Mouse (Mus musculus): ENCODE results near the gene Gm20388. TPM values are rescaled to one million over a fixed set of nuclear protein-coding genes. Genes with fewer than 3 reads are reported as not detected.
A peak's percentile ranks its signal among the peaks of the same experiment; 100 is the strongest.

Gm20388 gene
- polyA plus RNA-seq, 1 experiment from 2014 or later: not detected

DNA sequence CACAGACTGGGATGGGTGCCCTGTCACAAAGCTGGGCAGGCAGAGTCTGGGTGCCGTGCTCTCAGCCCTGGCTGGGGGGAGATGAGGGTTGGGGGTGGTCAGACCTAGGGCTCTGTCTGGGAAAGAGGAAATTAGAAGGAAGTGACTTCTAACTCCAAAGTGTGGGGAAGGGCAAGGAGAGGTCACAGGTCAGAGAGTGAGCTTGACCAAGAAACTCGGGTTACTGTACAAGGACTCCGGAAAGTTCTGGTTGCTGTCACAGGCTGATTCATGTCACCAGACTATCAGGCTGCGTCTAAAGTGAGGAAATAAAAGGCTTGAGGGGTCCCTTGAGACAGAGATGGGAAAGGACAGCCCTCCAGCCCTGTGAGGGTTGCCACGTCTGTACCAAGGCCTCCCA lies 1408.8 kb downstream of the Gm20388 start:
- no peaks in the 10 kb centered on the region for H3K9me3 ChIP-seq (ENCODE audit: control insufficient read depth, low read length)
- no peak overlapping the region for H3K27ac ChIP-seq (replicated peaks in 1 of 2; ENCODE audit: control insufficient read depth in 1 of 2, insufficient read depth in 1 of 2, low read depth in 2 of 2, low read length in 2 of 2)
- WGBS: 47% methylated on average over 5 of the region's 5 CpGs
- H3K36me3 ChIP-seq (ENCODE audit: control insufficient read depth, insufficient read depth, low read length): no peaks in the 10 kb centered on the region
- H3K4me3 ChIP-seq (ENCODE audit: control insufficient read depth in 1 of 2, insufficient read depth in 1 of 2, low read depth in 1 of 2, low read length in 2 of 2): no peak overlapping the region
- H3K9ac ChIP-seq (ENCODE audit: low read length): no peak overlapping the region
- H3K4me1 ChIP-seq (ENCODE audit: control insufficient read depth in 2 of 2, insufficient read depth in 2 of 2, low read length in 2 of 2): peaks cover 21 to 22% of the 10 kb centered on the region in 2 experiments
- H3K27me3 ChIP-seq (ENCODE audit: control insufficient read depth, insufficient read depth, low read length): no peaks in the 10 kb centered on the region
- no peak for ATAC-seq (ENCODE audit: insufficient number of reproducible peaks, insufficient read depth, low FRiP score, low read depth)
- H3K4me2 ChIP-seq (ENCODE audit: low read length): no peak overlapping the region

- H3K4me1 ChIP-seq (ENCODE audit: control insufficient read depth in 2 of 2, insufficient read depth in 2 of 2, low read length in 2 of 2): peaks cover 9 to 10% of the 10 kb centered on the region in 2 experiments
- no peak overlapping the region for H3K27ac ChIP-seq (replicated peaks in 1 of 2; ENCODE audit: control insufficient read depth in 1 of 2, insufficient read depth in 1 of 2, low read depth in 2 of 2, low read length in 2 of 2)
- no peak overlapping the region for H3K4me3 ChIP-seq (ENCODE audit: control insufficient read depth in 1 of 2, insufficient read depth in 1 of 2, low read depth in 1 of 2, low read length in 2 of 2)
- no peak overlapping the region for H3K9ac ChIP-seq (ENCODE audit: low read length)
- H3K9me3 ChIP-seq (ENCODE audit: control insufficient read depth, low read length): no peaks in the 10 kb centered on the region
- WGBS: 49% methylated on average over 18 of the region's 18 CpGs
- no peak for ATAC-seq (ENCODE audit: insufficient number of reproducible peaks, insufficient read depth, low FRiP score, low read depth)
- no peak overlapping the region for H3K4me2 ChIP-seq (ENCODE audit: low read length)
- H3K36me3 ChIP-seq (ENCODE audit: control insufficient read depth, insufficient read depth, low read length): no peaks in the 10 kb centered on the region
- H3K27me3 ChIP-seq (ENCODE audit: control insufficient read depth, insufficient read depth, low read length): no peaks in the 10 kb centered on the region
These were observed 1415.7 kb downstream of the Gm20388 start for GRCm38 (mm10) chr8:121326164-121326910.

- no peak overlapping the region for H3K4me2 ChIP-seq (ENCODE audit: low read length)
- WGBS: 26% methylated on average over 8 of the region's 8 CpGs
- ATAC-seq (ENCODE audit: insufficient number of reproducible peaks, insufficient read depth, low FRiP score, low read depth): peak; percentile 33; the same call in 1 of the 2 replicates
- H3K36me3 ChIP-seq (ENCODE audit: control insufficient read depth, insufficient read depth, low read length): no peaks in the 10 kb centered on the region
- H3K9me3 ChIP-seq (ENCODE audit: control insufficient read depth, low read length): peaks cover 3% of the 10 kb centered on the region; the same call in 1 of the 2 replicates
- no peak overlapping the region for H3K9ac ChIP-seq (ENCODE audit: low read length)
- no peak overlapping the region for H3K4me3 ChIP-seq (ENCODE audit: control insufficient read depth in 1 of 2, insufficient read depth in 1 of 2, low read depth in 1 of 2, low read length in 2 of 2)
- peak overlapping the region; percentile 40 to 47; a peak in 2 of 4 replicates for H3K27ac ChIP-seq (replicated peaks in 1 of 2; ENCODE audit: control insufficient read depth in 1 of 2, insufficient read depth in 1 of 2, low read depth in 2 of 2, low read length in 2 of 2)
- peaks cover 23 to 27% of the 10 kb centered on the region in 2 experiments for H3K4me1 ChIP-seq (ENCODE audit: control insufficient read depth in 2 of 2, insufficient read depth in 2 of 2, low read length in 2 of 2)
- no peaks in the 10 kb centered on the region for H3K27me3 ChIP-seq (ENCODE audit: control insufficient read depth, insufficient read depth, low read length)
These were observed 1421.8 kb downstream of the Gm20388 start for GRCm38 (mm10) chr8:121332436-121332835.

GRCm38 (mm10) chr8:121334495-121335424 lies 1424.1 kb downstream of the Gm20388 start:
- Histone ChIP-seq H3K9me3 (ENCODE audit: control insufficient read depth, low read length) (peaks cover 3% of the 10 kb centered on the region; the same call in 1 of the 2 replicates), H3K9ac (ENCODE audit: low read length) (peak overlapping the region; percentile 47), H3K4me3 (ENCODE audit: control insufficient read depth in 1 of 2, insufficient read depth in 1 of 2, low read depth in 1 of 2, low read length in 2 of 2) (no peak overlapping the region), H3K36me3 (ENCODE audit: control insufficient read depth, insufficient read depth, low read length) (no peaks in the 10 kb centered on the region), H3K4me2 (ENCODE audit: low read length) (peak overlapping the region; percentile 4; the same call in 1 of the 2 replicates), H3K27me3 (ENCODE audit: control insufficient read depth, insufficient read depth, low read length) (no peaks in the 10 kb centered on the region), H3K4me1 (ENCODE audit: control insufficient read depth in 2 of 2, insufficient read depth in 2 of 2, low read length in 2 of 2) (peaks cover 23 to 27% of the 10 kb centered on the region in 2 experiments), H3K27ac (replicated peaks in 1 of 2; ENCODE audit: control insufficient read depth in 1 of 2, insufficient read depth in 1 of 2, low read depth in 2 of 2, low read length in 2 of 2) (peak overlapping the region; percentile 63 to 68)
- 34% methylated on average over 33 of the region's 33 CpGs for WGBS
- ATAC-seq (ENCODE audit: insufficient number of reproducible peaks, insufficient read depth, low FRiP score, low read depth): peak; percentile 62

DNA sequence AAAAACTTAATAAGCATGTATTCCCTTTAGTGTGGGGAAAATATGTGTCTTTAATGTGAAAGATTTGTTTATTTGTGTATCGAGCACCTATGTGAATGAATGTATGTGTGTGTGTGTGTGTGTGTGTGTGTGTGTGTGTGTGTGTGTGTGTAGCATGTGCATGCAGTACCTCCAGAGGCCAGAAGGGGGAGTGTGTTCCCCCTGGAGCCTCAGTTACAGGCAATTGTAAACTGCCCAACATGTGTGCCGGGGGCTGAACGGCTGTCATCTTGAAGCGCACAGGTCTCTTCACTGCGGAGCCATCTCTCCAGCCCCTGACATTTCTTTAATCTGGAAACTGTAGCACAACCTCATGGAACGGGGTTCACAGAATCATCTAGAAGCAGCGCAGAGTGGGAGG lies 1425.0 kb downstream of the Gm20388 start:
- H3K4me3 ChIP-seq (ENCODE audit: control insufficient read depth in 1 of 2, insufficient read depth in 1 of 2, low read depth in 1 of 2, low read length in 2 of 2): no peak overlapping the region
- ATAC-seq (ENCODE audit: insufficient number of reproducible peaks, insufficient read depth, low FRiP score, low read depth): no peak
- no peak overlapping the region for H3K9ac ChIP-seq (ENCODE audit: low read length)
- H3K4me2 ChIP-seq (ENCODE audit: low read length): no peak overlapping the region
- no peak overlapping the region for H3K27ac ChIP-seq (replicated peaks in 1 of 2; ENCODE audit: control insufficient read depth in 1 of 2, insufficient read depth in 1 of 2, low read depth in 2 of 2, low read length in 2 of 2)
- no peaks in the 10 kb centered on the region for H3K27me3 ChIP-seq (ENCODE audit: control insufficient read depth, insufficient read depth, low read length)
- WGBS: 95% methylated on average over 7 of the region's 7 CpGs
- peaks cover 3% of the 10 kb centered on the region; the same call in 1 of the 2 replicates for H3K9me3 ChIP-seq (ENCODE audit: control insufficient read depth, low read length)
- peaks cover 23 to 27% of the 10 kb centered on the region in 2 experiments for H3K4me1 ChIP-seq (ENCODE audit: control insufficient read depth in 2 of 2, insufficient read depth in 2 of 2, low read length in 2 of 2)
- H3K36me3 ChIP-seq (ENCODE audit: control insufficient read depth, insufficient read depth, low read length): no peaks in the 10 kb centered on the region

GRCm38 (mm10) chr8:121342931-121343330 lies 1432.3 kb downstream of the Gm20388 start:
- H3K4me2 ChIP-seq (ENCODE audit: low read length): no peak overlapping the region
- H3K27me3 ChIP-seq (ENCODE audit: control insufficient read depth, insufficient read depth, low read length): no peaks in the 10 kb centered on the region
- no peak overlapping the region for H3K4me3 ChIP-seq (ENCODE audit: control insufficient read depth in 1 of 2, insufficient read depth in 1 of 2, low read depth in 1 of 2, low read length in 2 of 2)
- ATAC-seq (ENCODE audit: insufficient number of reproducible peaks, insufficient read depth, low FRiP score, low read depth): no peak
- 35% methylated on average over 13 of the region's 13 CpGs for WGBS
- no peak overlapping the region for H3K27ac ChIP-seq (replicated peaks in 1 of 2; ENCODE audit: control insufficient read depth in 1 of 2, insufficient read depth in 1 of 2, low read depth in 2 of 2, low read length in 2 of 2)
- H3K9me3 ChIP-seq (ENCODE audit: control insufficient read depth, low read length): no peaks in the 10 kb centered on the region
- no peak overlapping the region for H3K9ac ChIP-seq (ENCODE audit: low read length)
- H3K36me3 ChIP-seq (ENCODE audit: control insufficient read depth, insufficient read depth, low read length): no peaks in the 10 kb centered on the region
- peaks cover 9 to 12% of the 10 kb centered on the region in 2 experiments; a peak in 3 of 4 replicates for H3K4me1 ChIP-seq (ENCODE audit: control insufficient read depth in 2 of 2, insufficient read depth in 2 of 2, low read length in 2 of 2)

DNA sequence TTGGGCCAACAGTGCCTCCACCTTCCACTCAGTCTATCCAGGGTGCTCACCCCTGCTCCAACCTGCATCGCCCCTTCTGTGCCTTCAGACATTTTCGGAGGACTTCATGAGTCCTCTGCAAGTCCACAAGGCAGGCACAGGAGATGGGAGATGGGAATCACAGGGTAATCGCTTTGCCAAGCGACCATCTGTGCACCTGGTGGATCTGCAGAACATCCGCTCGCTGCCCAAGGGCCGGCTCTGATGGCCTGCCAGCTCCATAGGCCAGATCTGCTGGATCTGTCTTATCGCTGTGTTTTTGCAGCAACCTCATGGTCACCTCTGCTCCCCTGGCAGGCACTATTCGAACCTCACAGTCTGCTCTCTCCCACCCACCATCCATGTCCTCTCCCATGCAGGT lies 1433.8 kb downstream of the Gm20388 start:
- H3K27me3 ChIP-seq (ENCODE audit: control insufficient read depth, insufficient read depth, low read length): no peaks in the 10 kb centered on the region
- peaks cover 9 to 12% of the 10 kb centered on the region in 2 experiments; a peak in 3 of 4 replicates for H3K4me1 ChIP-seq (ENCODE audit: control insufficient read depth in 2 of 2, insufficient read depth in 2 of 2, low read length in 2 of 2)
- no peaks in the 10 kb centered on the region for H3K9me3 ChIP-seq (ENCODE audit: control insufficient read depth, low read length)
- no peaks in the 10 kb centered on the region for H3K36me3 ChIP-seq (ENCODE audit: control insufficient read depth, insufficient read depth, low read length)
- no peak for ATAC-seq (ENCODE audit: insufficient number of reproducible peaks, insufficient read depth, low FRiP score, low read depth)
- no peak overlapping the region for H3K4me3 ChIP-seq (ENCODE audit: control insufficient read depth in 1 of 2, insufficient read depth in 1 of 2, low read depth in 1 of 2, low read length in 2 of 2)
- H3K4me2 ChIP-seq (ENCODE audit: low read length): no peak overlapping the region
- H3K27ac ChIP-seq (replicated peaks in 1 of 2; ENCODE audit: control insufficient read depth in 1 of 2, insufficient read depth in 1 of 2, low read depth in 2 of 2, low read length in 2 of 2): no peak overlapping the region
- 84% methylated on average over 9 of the region's 9 CpGs for WGBS
- H3K9ac ChIP-seq (ENCODE audit: low read length): no peak overlapping the region

Data from heart, embryonic 14.5 days (tissue).